Mouse (Mus musculus) liver, postnatal 0 days (tissue): Measurements from ENCODE around the gene Prr23a2.

Experiments used
- CTCF ChIP-seq: sonication (generic); IDR thresholded peaks from 2 replicates; pipeline ENCODE4 v1.5.1; 2016; ENCODE audit warnings: antibody characterized with exemption, low read depth
- EP300 ChIP-seq: IDR thresholded peaks from 2 replicates; pipeline ENCODE4 v1.6.1; 2016; ENCODE audit warnings: antibody characterized with exemption, low read depth, mild to moderate bottlenecking

DNA sequence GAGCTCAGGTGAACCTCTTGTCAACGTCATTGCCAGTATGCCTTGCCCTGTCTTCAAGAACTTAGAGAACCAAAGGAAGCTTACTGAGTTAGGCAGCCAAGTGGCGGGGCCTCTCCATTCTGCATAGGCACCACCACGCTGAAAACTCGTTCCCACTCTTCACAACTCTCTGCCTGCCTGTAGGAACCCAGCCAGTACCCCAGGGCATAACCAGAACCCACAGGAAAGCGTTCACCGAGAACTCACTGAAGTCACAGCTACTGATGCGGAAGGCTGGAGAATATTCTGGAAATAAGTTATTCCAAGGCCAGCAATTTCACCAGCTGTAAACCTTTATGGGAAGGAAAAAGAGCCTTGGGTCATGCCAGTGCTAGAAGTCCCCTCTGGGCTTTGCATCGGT lies 48.7 kb upstream of the Prr23a2 start:
- TF ChIP-seq CTCF (no peak), EP300 (no peak)
